Mouse (Mus musculus) layer of hippocampus, adult 9-11 months (tissue): ENCODE measurements around the gene Elavl4.

ENCODE experiments used
- DNase-seq: peaks from one replicate; pipeline ENCODE4 v3.0.0; 2022

The Elavl4 gene

GRCm38 (mm10) chr4:110157515-110158159, 194.1 kb downstream of the Elavl4 start:
- DNase-seq: no peak

DNA sequence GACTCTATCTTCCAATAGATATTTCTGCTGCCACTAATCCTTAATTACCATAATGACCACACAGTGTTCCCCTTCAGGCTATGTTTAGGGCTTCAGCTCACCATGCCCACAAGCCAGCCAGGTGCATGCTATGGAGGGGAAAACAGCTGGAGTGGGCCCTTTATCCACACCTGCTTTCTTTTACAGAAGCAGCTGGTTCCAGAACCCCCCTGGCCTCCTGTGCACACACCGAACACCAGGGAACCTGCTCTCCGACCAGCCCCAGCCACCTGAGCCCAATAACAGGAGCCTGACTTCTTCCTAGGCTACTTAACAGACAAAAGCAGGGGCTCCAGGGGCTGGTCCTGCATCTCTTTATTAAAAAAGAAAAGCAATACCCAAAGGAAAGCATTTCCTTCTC, 195.8 kb downstream of the Elavl4 start:
- DNase-seq: no peak
